Mouse (Mus musculus): ENCODE measurements at regions not wholly inside any gene's neighbourhood (a gene's known extent, or its start where the extent isn't known, plus 50 kb on each side); places are given as distances from the start of the nearest gene placed in this dataset.

- Histone ChIP-seq H3K4me1 (peaks cover 2% of the 10 kb centered on the region; the same call in 1 of the 2 replicates), H3K9me3 (no peaks in the 10 kb centered on the region), H3K27ac (no peak overlapping the region), H3K9ac (no peak overlapping the region), H3K4me2 (no peak overlapping the region), H3K36me3 (no peaks in the 10 kb centered on the region), H3K27me3 (replicated peaks) (no peaks in the 10 kb centered on the region), H3K4me3 (replicated peaks) (no peak overlapping the region)
- 82% methylated on average over 16 of the region's 16 CpGs for WGBS
- no peak for ATAC-seq (ENCODE audit: insufficient read depth, low FRiP score, low read depth)
Measured at GRCm38 (mm10) chr2:50377609-50378413, 81.2 kb upstream of the Mmadhc start.

DNA sequence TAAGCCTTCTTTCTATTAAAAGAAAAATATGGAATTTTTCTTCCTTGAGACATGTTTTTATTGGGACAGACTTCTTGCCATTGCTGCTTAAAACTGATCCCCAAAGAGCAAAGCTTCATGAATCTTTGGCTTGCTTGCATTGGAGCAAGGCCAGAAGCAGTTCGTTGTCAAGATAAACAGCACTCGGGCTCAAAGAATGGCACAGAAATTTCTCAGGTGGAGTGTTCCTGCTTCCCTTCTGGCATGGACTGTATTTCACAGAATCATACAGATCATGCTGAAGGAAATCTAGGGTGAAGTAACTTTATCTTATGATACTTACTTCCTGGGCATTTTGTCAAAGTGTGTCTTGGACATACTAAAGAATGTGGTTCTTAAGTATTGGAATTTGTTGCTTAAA lies 77.0 kb upstream of the Mmadhc start:
- Histone ChIP-seq H3K27ac (no peak overlapping the region), H3K9me3 (no peaks in the 10 kb centered on the region), H3K27me3 (replicated peaks) (no peaks in the 10 kb centered on the region), H3K9ac (no peak overlapping the region), H3K4me2 (no peak overlapping the region), H3K4me3 (replicated peaks) (no peak overlapping the region), H3K36me3 (no peaks in the 10 kb centered on the region), H3K4me1 (peaks cover 2% of the 10 kb centered on the region; the same call in 1 of the 2 replicates)
- WGBS: 24% methylated on average over 2 of the region's 2 CpGs
- no peak for ATAC-seq (ENCODE audit: insufficient read depth, low FRiP score, low read depth)

- WGBS: 78% methylated on average over 7 of the region's 7 CpGs
- H3K4me3 ChIP-seq (replicated peaks): no peak overlapping the region
- H3K9ac ChIP-seq: no peak overlapping the region
- no peaks in the 10 kb centered on the region for H3K36me3 ChIP-seq
- H3K27ac ChIP-seq: no peak overlapping the region
- ATAC-seq (ENCODE audit: insufficient read depth, low FRiP score, low read depth): no peak
- no peaks in the 10 kb centered on the region for H3K9me3 ChIP-seq
- no peak overlapping the region for H3K4me2 ChIP-seq
- no peaks in the 10 kb centered on the region for H3K27me3 ChIP-seq (replicated peaks)
- H3K4me1 ChIP-seq: peaks cover 2% of the 10 kb centered on the region; the same call in 1 of the 2 replicates
Measured at GRCm38 (mm10) chr2:50373006-50373405, 76.4 kb upstream of the Mmadhc start.

GRCm38 (mm10) chr2:50368831-50369230 lies 72.2 kb upstream of the Mmadhc start:
- H3K27ac ChIP-seq: no peak overlapping the region
- no peak overlapping the region for H3K9ac ChIP-seq
- no peak overlapping the region for H3K4me2 ChIP-seq
- WGBS: 88% methylated on average over 4 of the region's 4 CpGs
- H3K27me3 ChIP-seq (replicated peaks): no peaks in the 10 kb centered on the region
- no peaks in the 10 kb centered on the region for H3K36me3 ChIP-seq
- H3K4me1 ChIP-seq: peaks cover 2% of the 10 kb centered on the region; the same call in 1 of the 2 replicates
- no peaks in the 10 kb centered on the region for H3K9me3 ChIP-seq
- no peak for ATAC-seq (ENCODE audit: insufficient read depth, low FRiP score, low read depth)
- H3K4me3 ChIP-seq (replicated peaks): no peak overlapping the region

GRCm38 (mm10) chr2:50368351-50368750 lies 71.8 kb upstream of the Mmadhc start:
- no peak overlapping the region for H3K4me2 ChIP-seq
- peaks cover 2% of the 10 kb centered on the region; the same call in 1 of the 2 replicates for H3K4me1 ChIP-seq
- WGBS: 68% methylated on average over 6 of the region's 6 CpGs

DNA sequence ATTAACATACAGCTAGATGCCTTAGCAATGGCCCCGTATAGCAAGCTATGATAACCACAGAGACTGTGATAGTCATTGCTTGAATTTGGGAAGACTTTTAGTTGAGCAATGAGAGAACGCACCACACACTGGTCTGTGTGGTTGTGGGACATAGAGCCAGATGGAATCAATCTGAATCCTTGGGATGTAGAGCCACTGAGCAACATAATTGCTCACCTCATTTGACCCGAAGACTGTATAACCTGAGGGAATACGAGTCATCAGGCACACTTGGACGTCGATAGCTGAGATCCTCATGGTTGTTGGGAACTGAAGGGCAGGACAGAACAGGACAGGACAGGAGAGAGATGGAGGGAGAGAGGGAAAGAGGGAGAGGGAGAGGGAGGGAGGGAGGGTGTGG lies 68.6 kb upstream of the Mmadhc start:
- Histone ChIP-seq H3K4me2 (no peak overlapping the region), H3K4me1 (no peaks in the 10 kb centered on the region), H3K9ac (no peak overlapping the region), H3K27ac (no peak overlapping the region), H3K9me3 (no peaks in the 10 kb centered on the region), H3K4me3 (replicated peaks) (no peak overlapping the region), H3K36me3 (no peaks in the 10 kb centered on the region), H3K27me3 (replicated peaks) (no peaks in the 10 kb centered on the region)
- ATAC-seq (ENCODE audit: insufficient read depth, low FRiP score, low read depth): no peak
- WGBS: 79% methylated on average over 6 of the region's 6 CpGs

More at GRCm38 (mm10) chr2:50368351-50368750, 71.8 kb upstream of the Mmadhc start:
- ATAC-seq (ENCODE audit: insufficient read depth, low FRiP score, low read depth): no peak
- Histone ChIP-seq H3K9ac (no peak overlapping the region), H3K4me3 (replicated peaks) (no peak overlapping the region), H3K36me3 (no peaks in the 10 kb centered on the region), H3K27me3 (replicated peaks) (no peaks in the 10 kb centered on the region), H3K9me3 (no peaks in the 10 kb centered on the region), H3K27ac (no peak overlapping the region)

DNA sequence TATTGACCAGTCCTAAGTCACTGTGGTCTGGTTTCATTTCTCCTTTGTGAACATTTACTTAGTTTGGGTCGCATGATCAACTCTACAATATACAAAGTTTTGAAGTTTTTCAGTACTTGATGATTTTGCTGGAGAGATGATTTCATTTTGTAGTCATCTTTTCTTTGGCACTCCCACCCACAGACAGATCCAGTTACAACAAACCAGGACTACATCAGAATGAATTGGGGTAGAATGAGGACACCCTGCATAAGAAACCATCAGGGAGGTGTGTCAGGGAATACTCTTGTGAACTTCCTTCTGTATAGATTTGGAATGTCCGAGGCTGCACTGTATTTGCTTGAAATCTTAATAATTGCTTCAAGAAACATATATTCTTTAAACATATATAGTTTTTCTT lies 59.5 kb upstream of the Mmadhc start:
- no peak overlapping the region for H3K4me3 ChIP-seq (replicated peaks)
- no peaks in the 10 kb centered on the region for H3K4me1 ChIP-seq
- ATAC-seq (ENCODE audit: insufficient read depth, low FRiP score, low read depth): no peak
- no peak overlapping the region for H3K27ac ChIP-seq
- no peak overlapping the region for H3K4me2 ChIP-seq
- 80% methylated on average over 2 of the region's 2 CpGs for WGBS
- H3K36me3 ChIP-seq: no peaks in the 10 kb centered on the region
- H3K9me3 ChIP-seq: no peaks in the 10 kb centered on the region
- H3K9ac ChIP-seq: no peak overlapping the region
- H3K27me3 ChIP-seq (replicated peaks): no peaks in the 10 kb centered on the region

- Histone ChIP-seq H3K36me3 (no peaks in the 10 kb centered on the region), H3K9ac (no peak overlapping the region), H3K9me3 (no peaks in the 10 kb centered on the region), H3K4me2 (no peak overlapping the region), H3K4me1 (no peaks in the 10 kb centered on the region), H3K27ac (no peak overlapping the region), H3K4me3 (replicated peaks) (no peak overlapping the region), H3K27me3 (replicated peaks) (no peaks in the 10 kb centered on the region)
- WGBS: 77% methylated on average over 10 of the region's 10 CpGs
- ATAC-seq (ENCODE audit: insufficient read depth, low FRiP score, low read depth): no peak
Measured at GRCm38 (mm10) chr2:50347486-50348265, 51.1 kb upstream of the Mmadhc start.
